Mouse (Mus musculus) midbrain, embryonic 12.5 days (tissue): ENCODE results near the gene Ccr7. TPM values are rescaled to one million over a fixed set of nuclear protein-coding genes. Genes with fewer than 3 reads are reported as not detected.

Experiments
- ATAC-seq: fragments of 200-750 bp; cut with Nextera tagmentation; 2 replicates; pipeline ENCODE4 v1.8.0; 2017; ENCODE audit warnings: low read depth, moderate TSS enrichment, moderate library complexity; ENCODE audit not compliant: low FRiP score
- H3K27ac ChIP-seq: fragments of 300-500 bp; sonication (generic); replicated peaks from 2 replicates; pipeline ENCODE4 v1.5.1; 2016; ENCODE audit warnings: mild to moderate bottlenecking
- H3K27me3 ChIP-seq: fragments of 300-500 bp; sonication (generic); 2 replicates; pipeline ENCODE4 v1.6.1; 2016; ENCODE audit warnings: mild to moderate bottlenecking
- H3K36me3 ChIP-seq: fragments of 300-500 bp; sonication (generic); 2 replicates; pipeline ENCODE4 v1.6.1; 2016
- H3K4me1 ChIP-seq: fragments of 300-500 bp; sonication (generic); 2 replicates; pipeline ENCODE4 v1.6.1; 2016
- H3K4me2 ChIP-seq: fragments of 300-500 bp; sonication (generic); replicated peaks from 2 replicates; pipeline ENCODE4 v1.6.1; 2016; ENCODE audit warnings: mild to moderate bottlenecking, moderate library complexity
- H3K4me3 ChIP-seq: fragments of 300-500 bp; sonication (generic); 2 replicates; pipeline ENCODE4 v1.5.1; 2016; ENCODE audit warnings: mild to moderate bottlenecking
- H3K9ac ChIP-seq: fragments of 300-500 bp; sonication (generic); replicated peaks from 2 replicates; pipeline ENCODE4 v1.6.1; 2016; ENCODE audit warnings: mild to moderate bottlenecking, moderate library complexity
- H3K9me3 ChIP-seq: fragments of 300-500 bp; sonication (generic); 2 replicates; pipeline ENCODE4 v1.6.1; 2016; ENCODE audit warnings: mild to moderate bottlenecking
- WGBS: fragments of 180-500 bp; shearing (Covaris S2); methylation state at CpG from one replicate; pipeline ENCODE4 v1.1.7; 2016; 5-methylcytosine and 5-hydroxymethylcytosine counted together
- polyA plus RNA-seq: library from polyadenylated mRNA; unstranded; fragments of >200 nt; fragmentation: Nextera tagmentation; extraction: Ambion mirVana; gene quantifications from 2 replicates; pipeline ENCODE4 v1.2.1, GENCODE M21; 2016

The Ccr7 gene
- polyA plus RNA-seq, 1 experiment from 2014 or later: 0.11 TPM

GRCm38 (mm10) chr11:99151333-99151930 is 3.4 kb downstream of the Ccr7 start:
- Histone ChIP-seq H3K4me1 (peaks cover 27% of the 10 kb centered on the region), H3K9ac (no peak overlapping the region), H3K27ac (no peak overlapping the region), H3K4me3 (no peak overlapping the region), H3K27me3 (peaks cover 11% of the 10 kb centered on the region; the same call in 1 of the 2 replicates), H3K4me2 (no peak overlapping the region), H3K9me3 (no peaks in the 10 kb centered on the region), H3K36me3 (no peaks in the 10 kb centered on the region)
- no peak for ATAC-seq
- 72% methylated on average over 11 of the region's 11 CpGs for WGBS

- WGBS: 58% methylated on average over 7 of the region's 7 CpGs
- no peak for ATAC-seq
- peaks cover 11% of the 10 kb centered on the region; the same call in 1 of the 2 replicates for H3K27me3 ChIP-seq
Measured at GRCm38 (mm10) chr11:99150889-99151288, 4.0 kb downstream of the Ccr7 start.

GRCm38 (mm10) chr11:99149898-99150757 is 4.7 kb downstream of the Ccr7 start:
- H3K4me1 ChIP-seq: peaks cover 27% of the 10 kb centered on the region
- 55% methylated on average over 19 of the region's 19 CpGs for WGBS
- H3K4me2 ChIP-seq: no peak overlapping the region
- no peak overlapping the region for H3K27ac ChIP-seq
- no peak overlapping the region for H3K4me3 ChIP-seq
- peak; percentile 57; the same call in 1 of the 2 replicates for ATAC-seq
- no peaks in the 10 kb centered on the region for H3K36me3 ChIP-seq
- H3K9ac ChIP-seq: no peak overlapping the region
- no peaks in the 10 kb centered on the region for H3K9me3 ChIP-seq
- peaks cover 11% of the 10 kb centered on the region; the same call in 1 of the 2 replicates for H3K27me3 ChIP-seq

More at GRCm38 (mm10) chr11:99150889-99151288, 4.0 kb downstream of the Ccr7 start:
- Histone ChIP-seq H3K36me3 (no peaks in the 10 kb centered on the region), H3K4me3 (no peak overlapping the region), H3K27ac (no peak overlapping the region), H3K4me1 (peaks cover 27% of the 10 kb centered on the region), H3K9me3 (no peaks in the 10 kb centered on the region), H3K9ac (no peak overlapping the region), H3K4me2 (no peak overlapping the region)

- Histone ChIP-seq H3K4me1 (peaks cover 27% of the 10 kb centered on the region), H3K4me2 (no peak overlapping the region), H3K36me3 (no peaks in the 10 kb centered on the region), H3K4me3 (no peak overlapping the region), H3K27me3 (peaks cover 11% of the 10 kb centered on the region; the same call in 1 of the 2 replicates), H3K9ac (peak overlapping the region; percentile 4; the same call in 1 of the 2 replicates), H3K9me3 (no peaks in the 10 kb centered on the region), H3K27ac (no peak overlapping the region)
- 32% methylated on average over 16 of the region's 16 CpGs for WGBS
- ATAC-seq: peak; percentile 42; the same call in 1 of the 2 replicates
Measured at GRCm38 (mm10) chr11:99148896-99149703, 5.8 kb downstream of the Ccr7 start.

GRCm38 (mm10) chr11:99148400-99148799 is 6.5 kb downstream of the Ccr7 start:
- 70% methylated on average over 8 of the region's 8 CpGs for WGBS
- 0 out of 2 replicates have a peak, but pooled peaks cover 7% of the 10 kb centered on the region for H3K27me3 ChIP-seq
- H3K9me3 ChIP-seq: no peaks in the 10 kb centered on the region
- H3K4me3 ChIP-seq: no peak overlapping the region
- no peak overlapping the region for H3K4me2 ChIP-seq
- ATAC-seq: no peak
- H3K27ac ChIP-seq: peak overlapping the region; percentile 74; the same call in 1 of the 2 replicates
- peaks cover 27% of the 10 kb centered on the region for H3K4me1 ChIP-seq
- no peaks in the 10 kb centered on the region for H3K36me3 ChIP-seq
- H3K9ac ChIP-seq: no peak overlapping the region; the same call in 1 of the 2 replicates

- 45% methylated on average over 2 of the region's 4 CpGs for WGBS
- Histone ChIP-seq H3K4me1 (peaks cover 27% of the 10 kb centered on the region), H3K36me3 (no peaks in the 10 kb centered on the region), H3K27me3 (0 out of 2 replicates have a peak, but pooled peaks cover 7% of the 10 kb centered on the region), H3K4me2 (no peak overlapping the region), H3K9me3 (no peaks in the 10 kb centered on the region), H3K4me3 (no peak overlapping the region), H3K9ac (no peak overlapping the region), H3K27ac (peak overlapping the region; percentile 74)
- ATAC-seq: peak; percentile 24; the same call in 1 of the 2 replicates
Measured at GRCm38 (mm10) chr11:99147920-99148289, 7.0 kb downstream of the Ccr7 start.

- Histone ChIP-seq H3K9ac (no peak overlapping the region; the same call in 1 of the 2 replicates), H3K4me2 (no peak overlapping the region), H3K36me3 (no peaks in the 10 kb centered on the region), H3K4me3 (no peak overlapping the region), H3K27me3 (0 out of 2 replicates have a peak, but pooled peaks cover 2% of the 10 kb centered on the region), H3K9me3 (no peaks in the 10 kb centered on the region), H3K27ac (peak overlapping the region; percentile 74), H3K4me1 (peaks cover 27% of the 10 kb centered on the region)
- WGBS: 51% methylated on average over 17 of the region's 17 CpGs
- peak; percentile 60; the same call in 1 of the 2 replicates for ATAC-seq
Measured at GRCm38 (mm10) chr11:99147041-99147919, 7.6 kb downstream of the Ccr7 start.

GRCm38 (mm10) chr11:99146558-99146957 is 8.3 kb downstream of the Ccr7 start:
- Histone ChIP-seq H3K9ac (no peak overlapping the region; the same call in 1 of the 2 replicates), H3K4me1 (peaks cover 27% of the 10 kb centered on the region), H3K27me3 (no peaks in the 10 kb centered on the region), H3K36me3 (no peaks in the 10 kb centered on the region), H3K27ac (no peak overlapping the region), H3K4me3 (no peak overlapping the region), H3K4me2 (no peak overlapping the region), H3K9me3 (no peaks in the 10 kb centered on the region)
- WGBS: 89% methylated on average over 6 of the region's 6 CpGs
- no peak for ATAC-seq

GRCm38 (mm10) chr11:99145765-99146164 is 9.1 kb downstream of the Ccr7 start:
- no peak for ATAC-seq
- no peaks in the 10 kb centered on the region for H3K36me3 ChIP-seq
- WGBS: 95% methylated on average over 16 of the region's 16 CpGs

GRCm38 (mm10) chr11:99144940-99145339 is 9.9 kb downstream of the Ccr7 start:
- H3K9ac ChIP-seq: no peak overlapping the region
- no peak overlapping the region for H3K4me2 ChIP-seq
- H3K36me3 ChIP-seq: no peaks in the 10 kb centered on the region
- no peak for ATAC-seq
- no peak overlapping the region for H3K4me3 ChIP-seq
- H3K27me3 ChIP-seq: no peaks in the 10 kb centered on the region
- H3K9me3 ChIP-seq: no peaks in the 10 kb centered on the region
- 90% methylated on average over 23 of the region's 23 CpGs for WGBS
- H3K27ac ChIP-seq: no peak overlapping the region
- peaks cover 27% of the 10 kb centered on the region for H3K4me1 ChIP-seq

More at GRCm38 (mm10) chr11:99145765-99146164, 9.1 kb downstream of the Ccr7 start:
- H3K27me3 ChIP-seq: no peaks in the 10 kb centered on the region
- H3K4me1 ChIP-seq: peaks cover 27% of the 10 kb centered on the region
- no peak overlapping the region for H3K27ac ChIP-seq
- no peak overlapping the region for H3K4me3 ChIP-seq
- no peak overlapping the region for H3K4me2 ChIP-seq
- H3K9ac ChIP-seq: no peak overlapping the region
- H3K9me3 ChIP-seq: no peaks in the 10 kb centered on the region

GRCm38 (mm10) chr11:99144456-99144855 is 10.4 kb downstream of the Ccr7 start:
- H3K36me3 ChIP-seq: no peaks in the 10 kb centered on the region
- H3K27ac ChIP-seq: no peak overlapping the region
- no peak overlapping the region for H3K9ac ChIP-seq
- H3K4me1 ChIP-seq: peaks cover 23% of the 10 kb centered on the region
- no peak for ATAC-seq
- H3K4me3 ChIP-seq: no peak overlapping the region
- H3K9me3 ChIP-seq: no peaks in the 10 kb centered on the region
- no peak overlapping the region for H3K4me2 ChIP-seq
- 80% methylated on average over 5 of the region's 5 CpGs for WGBS
- no peaks in the 10 kb centered on the region for H3K27me3 ChIP-seq
